Mouse (Mus musculus) hematopoietic stem cell, adult 5-6 weeks (primary cell): ENCODE data around the gene Dppa5a. TPM values are rescaled to one million over a fixed set of nuclear protein-coding genes. Genes with fewer than 3 reads are reported as not detected.
"Not testable (repeated sequence)": the region's sequence is repeated elsewhere in the genome, so short reads cannot be mapped to it uniquely, and the experiment has no call there.

Experiments used
- ATAC-seq, 2 experiments: fragments of 125-278 bp in 1 of 2; replicated peaks in 1 of 2; 2 replicates each; pipeline ENCODE4 v1.8.0; 2016 to 2017; ENCODE audit warnings: inconsistent platforms in 2 of 2, mild to moderate bottlenecking in 2 of 2, moderate number of reproducible peaks in 2 of 2, low read depth in 1 of 2, moderate TSS enrichment in 1 of 2; ENCODE audit not compliant: low FRiP score in 2 of 2, poor library complexity in 2 of 2, severe bottlenecking in 2 of 2, insufficient read depth in 1 of 2, low TSS enrichment in 1 of 2
- total RNA-seq: library from RNA; stranded (forward); fragments of 172-1452, 232-1000 nt; gene quantifications from 2 replicates; pipeline ENCODE4 v1.2.3, GENCODE M21; 2017

The Dppa5a gene
- total RNA-seq, 1 experiment from 2014 or later: not detected

- not testable (repeated sequence) for ATAC-seq
Observed at GRCm38 (mm10) chr9:78345235-78345634, 22.7 kb downstream of the Dppa5a start.

- ATAC-seq: not testable (repeated sequence)
Observed at GRCm38 (mm10) chr9:78343055-78343454, 24.9 kb downstream of the Dppa5a start.

- ATAC-seq: not testable (repeated sequence)
Observed at GRCm38 (mm10) chr9:78342494-78342893, 25.5 kb downstream of the Dppa5a start.

- ATAC-seq: peak; percentile 60 to 69; a peak in 3 of 4 replicates
Observed at GRCm38 (mm10) chr9:78340324-78340723, 27.7 kb downstream of the Dppa5a start.

- ATAC-seq: not testable (repeated sequence)
Observed at GRCm38 (mm10) chr9:78337050-78337449, 30.9 kb downstream of the Dppa5a start.

GRCm38 (mm10) chr9:78327289-78327688 lies 40.7 kb downstream of the Dppa5a start, which contains the start of gene Omt2b:
TSS of gene Omt2b (plus strand) at chr9:78327589.
- ATAC-seq: not testable (repeated sequence)

GRCm38 (mm10) chr9:78319499-78319898 lies 48.5 kb downstream of the Dppa5a start:
- ATAC-seq: no peak

Other genes starting within 250 kb of the Dppa5a start
- 12.8 and 21.2 TPM in 2 replicates for gene Gsta4, start 185.4 kb downstream of the Dppa5a start, total RNA-seq
- not detected in 2 replicates for gene Gsta1, start 137.5 kb downstream of the Dppa5a start, total RNA-seq
- gene Gm3776, start 111.0 kb downstream of the Dppa5a start, total RNA-seq: not detected in 2 replicates
- not detected in 2 replicates for gene Gm10639, start 78.3 kb downstream of the Dppa5a start, total RNA-seq
- gene Omt2a, start 53.4 kb downstream of the Dppa5a start, total RNA-seq: not detected in 2 replicates
- gene Omt2b, start 40.6 kb downstream of the Dppa5a start, total RNA-seq: not detected in 2 replicates
- gene Gsta2, start 12.4 kb downstream of the Dppa5a start, total RNA-seq: not detected in 2 replicates
- gene Ooep, start 10.5 kb upstream of the Dppa5a start, total RNA-seq: not detected in 2 replicates
- 0.94 and 1.4 TPM in 2 replicates for gene Ddx43, start 27.6 kb upstream of the Dppa5a start, total RNA-seq
- 18.0 and 20.8 TPM in 2 replicates for gene Cgas, start 75.1 kb upstream of the Dppa5a start, total RNA-seq
- 25.9 and 47.7 TPM in 2 replicates for gene Mto1, start 80.0 kb upstream of the Dppa5a start, total RNA-seq
- gene Gm17324, start 80.6 kb upstream of the Dppa5a start, total RNA-seq: 1.5 TPM in 1 of 2 replicates, not detected in the other
- gene Eef1a1, start 121.0 kb upstream of the Dppa5a start, total RNA-seq: 13,616 and 15,037 TPM in 2 replicates
- gene Slc17a5, start 219.9 kb upstream of the Dppa5a start, total RNA-seq: 7.0 and 11.1 TPM in 2 replicates
- not detected in 2 replicates for gene Cd109, start 247.4 kb upstream of the Dppa5a start, total RNA-seq